Mouse (Mus musculus) forebrain, embryonic 16.5 days (tissue): ENCODE measurements at regions not wholly inside any gene's neighbourhood (a gene's known extent, or its start where the extent isn't known, plus 50 kb on each side); places are given as distances from the start of the nearest gene placed in this dataset.

Experiments
- ATAC-seq: fragments of 200-750 bp; cut with Nextera tagmentation; 2 replicates; pipeline ENCODE4 v1.8.0; 2017; ENCODE audit warnings: mild to moderate bottlenecking, moderate library complexity
- H3K27ac ChIP-seq: fragments of 300-500 bp; sonication (generic); 2 replicates; pipeline ENCODE4 v1.5.1; 2014; ENCODE audit warnings: low read length, control low read depth
- H3K27me3 ChIP-seq: fragments of 300-500 bp; sonication (generic); replicated peaks from 2 replicates; pipeline ENCODE4 v1.6.1; 2014; ENCODE audit warnings: low read length; ENCODE audit not compliant: control insufficient read depth, insufficient read depth
- H3K36me3 ChIP-seq: fragments of 300-500 bp; sonication (generic); 2 replicates; pipeline ENCODE4 v1.6.1; 2014; ENCODE audit not compliant: control insufficient read depth, insufficient read depth
- H3K4me1 ChIP-seq: fragments of 300-500 bp; sonication (generic); replicated peaks from 2 replicates; pipeline ENCODE4 v1.6.1; 2014; ENCODE audit warnings: low read length; ENCODE audit not compliant: control insufficient read depth, insufficient read depth
- H3K4me2 ChIP-seq: fragments of 300-500 bp; sonication (generic); 2 replicates; pipeline ENCODE4 v1.6.1; 2014; ENCODE audit warnings: mild to moderate bottlenecking, low read length, control low read depth
- H3K4me3 ChIP-seq: fragments of 300-500 bp; sonication (generic); replicated peaks from 2 replicates; pipeline ENCODE4 v1.5.1; 2014; ENCODE audit warnings: mild to moderate bottlenecking, low read length, control low read depth
- H3K9ac ChIP-seq: fragments of 300-500 bp; sonication (generic); replicated peaks from 2 replicates; pipeline ENCODE4 v1.6.1; 2014; ENCODE audit warnings: low read depth, low read length, control low read depth
- H3K9me3 ChIP-seq: fragments of 300-500 bp; sonication (generic); 2 replicates; pipeline ENCODE4 v1.6.1; 2016; ENCODE audit warnings: low read length; ENCODE audit not compliant: control insufficient read depth
- WGBS: fragments of 180-500 bp; shearing (Covaris S2); extraction: QIAGEN DNeasy Blood & Tissue Kit; methylation state at CpG from one replicate; pipeline ENCODE4 v1.1.7; 2014; 5-methylcytosine and 5-hydroxymethylcytosine counted together

- no peaks in the 10 kb centered on the region for H3K27me3 ChIP-seq
- 58% methylated on average over 7 of the region's 7 CpGs for WGBS
- H3K36me3 ChIP-seq, result no peaks in the 10 kb centered on the region
- H3K4me2 ChIP-seq, result no peak overlapping the region
- no peak overlapping the region for H3K9ac ChIP-seq
- peak; percentile 64 for ATAC-seq
- H3K4me1 ChIP-seq, result no peaks in the 10 kb centered on the region
- no peaks in the 10 kb centered on the region for H3K9me3 ChIP-seq
- no peak overlapping the region for H3K27ac ChIP-seq
- H3K4me3 ChIP-seq, result no peak overlapping the region
Measured at GRCm38 (mm10) chr2:48027559-48027958, 786.4 kb upstream of the Acvr2a start.

GRCm38 (mm10) chr2:48061375-48061774 is 752.5 kb upstream of the Acvr2a start:
- H3K9ac ChIP-seq, result no peak overlapping the region
- H3K27me3 ChIP-seq, result no peaks in the 10 kb centered on the region
- H3K4me3 ChIP-seq, result no peak overlapping the region
- WGBS, result 70% methylated on average over 1 of the region's 1 CpGs
- no peak overlapping the region for H3K4me2 ChIP-seq
- H3K27ac ChIP-seq, result no peak overlapping the region
- peaks cover 4% of the 10 kb centered on the region; the same call in 1 of the 2 replicates for H3K4me1 ChIP-seq
- no peaks in the 10 kb centered on the region for H3K36me3 ChIP-seq
- ATAC-seq, result no peak
- H3K9me3 ChIP-seq, result no peaks in the 10 kb centered on the region

- no peak overlapping the region; the same call in 1 of the 2 replicates for H3K4me2 ChIP-seq
- peak; percentile 88 for ATAC-seq
- H3K9ac ChIP-seq, result no peak overlapping the region
- no peaks in the 10 kb centered on the region for H3K9me3 ChIP-seq
- H3K36me3 ChIP-seq, result no peaks in the 10 kb centered on the region
- H3K4me1 ChIP-seq, result peaks cover 4% of the 10 kb centered on the region; the same call in 1 of the 2 replicates
- no peak overlapping the region for H3K4me3 ChIP-seq
- no peaks in the 10 kb centered on the region for H3K27me3 ChIP-seq
- H3K27ac ChIP-seq, result no peak overlapping the region
- WGBS, result 50% methylated on average over 9 of the region's 9 CpGs
Measured at GRCm38 (mm10) chr2:48063436-48063835, 750.5 kb upstream of the Acvr2a start.

GRCm38 (mm10) chr2:48065162-48065561 is 748.7 kb upstream of the Acvr2a start:
- no peak for ATAC-seq
- H3K4me1 ChIP-seq, result peaks cover 4% of the 10 kb centered on the region; the same call in 1 of the 2 replicates
- no peak overlapping the region for H3K9ac ChIP-seq
- no peak overlapping the region for H3K27ac ChIP-seq
- H3K4me3 ChIP-seq, result no peak overlapping the region
- H3K36me3 ChIP-seq, result no peaks in the 10 kb centered on the region
- no peaks in the 10 kb centered on the region for H3K27me3 ChIP-seq
- H3K9me3 ChIP-seq, result no peaks in the 10 kb centered on the region
- WGBS, result 76% methylated on average over 3 of the region's 3 CpGs
- H3K4me2 ChIP-seq, result no peak overlapping the region

GRCm38 (mm10) chr2:48082120-48082799 is 731.6 kb upstream of the Acvr2a start:
- no peak for ATAC-seq
- Histone ChIP-seq H3K27me3 (no peaks in the 10 kb centered on the region), H3K9ac (no peak overlapping the region), H3K36me3 (no peaks in the 10 kb centered on the region), H3K4me3 (no peak overlapping the region), H3K4me1 (no peaks in the 10 kb centered on the region), H3K27ac (no peak overlapping the region), H3K4me2 (no peak overlapping the region), H3K9me3 (no peaks in the 10 kb centered on the region)
- WGBS, result 65% methylated on average over 3 of the region's 3 CpGs

GRCm38 (mm10) chr2:48098287-48098686 is 715.6 kb upstream of the Acvr2a start:
- WGBS, result 47% methylated on average over 1 of the region's 1 CpGs
- H3K36me3 ChIP-seq, result no peaks in the 10 kb centered on the region
- H3K9me3 ChIP-seq, result no peaks in the 10 kb centered on the region
- H3K4me2 ChIP-seq, result no peak overlapping the region
- H3K4me1 ChIP-seq, result peaks cover 19% of the 10 kb centered on the region
- H3K4me3 ChIP-seq, result no peak overlapping the region
- H3K9ac ChIP-seq, result no peak overlapping the region
- ATAC-seq, result no peak
- no peaks in the 10 kb centered on the region for H3K27me3 ChIP-seq
- H3K27ac ChIP-seq, result peak overlapping the region; percentile 14; the same call in 1 of the 2 replicates

GRCm38 (mm10) chr2:48098931-48099531 is 714.9 kb upstream of the Acvr2a start:
- Histone ChIP-seq H3K4me1 (peaks cover 19% of the 10 kb centered on the region), H3K4me2 (0 out of 2 replicates have a peak overlapping the region, but pooled peaks have one; percentile 2), H3K9ac (peak overlapping the region; percentile 17; the same call in 1 of the 2 replicates), H3K27ac (peak overlapping the region; percentile 63), H3K36me3 (no peaks in the 10 kb centered on the region), H3K27me3 (no peaks in the 10 kb centered on the region), H3K9me3 (no peaks in the 10 kb centered on the region), H3K4me3 (no peak overlapping the region)
- peak; percentile 96 for ATAC-seq
- 20% methylated on average over 8 of the region's 8 CpGs for WGBS

- 22% methylated on average over 7 of the region's 7 CpGs for WGBS
- Histone ChIP-seq H3K4me1 (peaks cover 5% of the 10 kb centered on the region), H3K36me3 (no peaks in the 10 kb centered on the region), H3K9me3 (no peaks in the 10 kb centered on the region), H3K4me2 (no peak overlapping the region), H3K27me3 (no peaks in the 10 kb centered on the region), H3K9ac (no peak overlapping the region), H3K4me3 (no peak overlapping the region), H3K27ac (no peak overlapping the region)
- peak; percentile 89 for ATAC-seq
Measured at GRCm38 (mm10) chr2:48123662-48124061, 690.2 kb upstream of the Acvr2a start.

GRCm38 (mm10) chr2:48138051-48138611 is 675.8 kb upstream of the Acvr2a start:
- Histone ChIP-seq H3K27ac (no peak overlapping the region), H3K4me3 (no peak overlapping the region), H3K36me3 (no peaks in the 10 kb centered on the region), H3K4me1 (no peaks in the 10 kb centered on the region), H3K9ac (no peak overlapping the region), H3K9me3 (no peaks in the 10 kb centered on the region), H3K4me2 (no peak overlapping the region), H3K27me3 (no peaks in the 10 kb centered on the region)
- 98% methylated on average over 2 of the region's 2 CpGs for WGBS
- ATAC-seq, result no peak
